In the genomic region with DNA sequence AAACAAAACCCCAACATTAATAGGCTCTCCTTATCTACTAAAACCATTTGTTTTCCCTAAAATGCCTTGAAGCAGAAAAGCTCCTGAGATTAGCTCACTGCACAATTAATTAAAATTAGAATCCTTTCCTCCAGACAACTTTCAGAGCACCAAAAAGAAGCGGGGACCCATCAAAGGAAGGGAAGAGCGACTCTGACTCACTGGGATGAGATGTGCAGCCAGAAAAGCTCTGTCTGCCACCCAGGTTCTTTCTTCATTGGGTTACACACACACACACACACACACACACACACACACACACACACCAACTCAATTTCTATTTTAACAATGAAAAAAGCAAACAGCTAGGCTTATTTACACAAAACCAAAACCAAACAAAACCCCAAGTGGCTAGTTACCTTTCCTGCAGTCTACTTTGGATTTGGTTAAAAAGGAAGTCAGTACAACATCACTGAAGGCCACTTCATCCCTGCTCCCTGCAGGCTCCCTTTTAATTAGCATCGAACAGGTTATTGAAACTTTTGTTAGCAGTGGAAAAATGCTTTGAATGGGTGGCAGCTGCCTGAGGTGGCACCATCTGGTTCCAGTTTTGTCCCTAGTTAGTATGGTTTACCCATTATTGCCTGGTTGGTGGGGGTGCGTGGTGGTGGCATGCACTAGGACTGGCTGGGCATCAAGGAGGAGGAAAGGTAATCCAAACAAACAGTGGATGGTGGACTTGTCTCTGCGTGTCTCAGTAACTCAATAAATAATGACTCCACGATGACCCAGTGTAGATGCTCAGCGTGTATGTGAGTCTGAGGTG, we compare ENCODE assay signal across 16 mouse cellular contexts.
A peak's percentile ranks its signal among the peaks of the same experiment; 100 is the strongest.
DNase-seq lines count a peak whose midpoint lies in the region; ATAC-seq and TF ChIP-seq lines count a peak whose summit lies in the region.
"Had no signal": no experiment of that assay in that cellular context is flagged by ENCODE, and none has a peak within 500 bp of the region (broad histone marks: within the 10 kb centered on the region; RNA-seq: fewer than 3 reads in every experiment).

No protein-coding gene starts in this region.

- in situ Hi-C loops in Patski (cut with MboI; ENCODE audit: low pct_unique_long_range_greater_than_20kb) = no loop called here

- peak; percentile 56 for DNase-seq in liver, adult 2 months (ENCODE audit: extremely low read depth, low read depth, low spot score)
- no peak for DNase-seq in liver
- peak; percentile 25 for DNase-seq in Patski (ENCODE audit: low read depth, low spot score)
- no peak for DNase-seq in forebrain, embryonic 11.5 days (ENCODE audit: low spot score)
- DNase-seq in limb, embryonic 10.5 days (ENCODE audit: low spot score) = no peak
- DNase-seq in gastrocnemius, adult 8-10 months (ENCODE audit: low spot score in 2 of 2) = no peak
- no peak for DNase-seq in midbrain, embryonic 14.5 days
- DNase-seq: adrenal gland, adult 2 months; cerebellum, postnatal 14 days; heart, postnatal 36 days; liver, embryonic 13.5 days; right cerebral cortex, postnatal 4 days had no signal

- no peak for TF ChIP-seq CTCF in liver, adult 2 months (IDR thresholded peaks at IDR 0.05; ENCODE audit: low read depth, low read length)
- no peak for TF ChIP-seq CTCF in Patski (IDR thresholded peaks at IDR 0.05)

- no peak overlapping the region for H3K9ac ChIP-seq in liver, adult 2 months (ENCODE audit: low read depth, low read length)
- H3K9ac ChIP-seq in forebrain, embryonic 11.5 days (ENCODE audit: low read length) = no peak overlapping the region
- no peak overlapping the region for H3K9ac ChIP-seq in midbrain, embryonic 14.5 days (replicated peaks; ENCODE audit: low read length)
- H3K9ac ChIP-seq: embryonic facial prominence, embryonic 13.5 days; liver, embryonic 13.5 days had no signal

- no peaks in the 10 kb centered on the region for H3K4me1 ChIP-seq in liver, adult 2 months (ENCODE audit: control insufficient read depth, insufficient read depth, low read length)
- peaks cover 6% of the 10 kb centered on the region; the same call in 1 of the 2 replicates for H3K4me1 ChIP-seq in forebrain, embryonic 11.5 days (replicated peaks; ENCODE audit: control insufficient read depth, insufficient read depth, low read length)
- peaks cover 18% of the 10 kb centered on the region for H3K4me1 ChIP-seq in limb, embryonic 10.5 days
- H3K4me1 ChIP-seq in midbrain, embryonic 14.5 days (ENCODE audit: control insufficient read depth, insufficient read depth, low read length) = 0 out of 2 replicates have a peak, but pooled peaks cover 6% of the 10 kb centered on the region

- TF ChIP-seq POLR2A in liver, adult 2 months (IDR thresholded peaks at IDR 0.05; ENCODE audit: extremely low read depth, insufficient read depth, low read length) = no peak

- ATAC-seq in Patski = no peak
- ATAC-seq in forebrain, embryonic 11.5 days (replicated peaks; ENCODE audit: low FRiP score) = peak; percentile 57
- no peak for ATAC-seq in midbrain, embryonic 14.5 days (ENCODE audit: low FRiP score, low TSS enrichment)
- ATAC-seq: hindbrain, embryonic 16.5 days; intestine, embryonic 16.5 days had no signal

- 28% methylated on average over 7 of the region's 7 CpGs for WGBS in liver, adult 2 months
- 39% methylated on average over 7 of the region's 7 CpGs for WGBS in forebrain, embryonic 11.5 days
- 73% methylated on average over 7 of the region's 7 CpGs for WGBS in limb, embryonic 10.5 days
- 65% methylated on average over 7 of the region's 7 CpGs for WGBS in midbrain, embryonic 14.5 days

- H3K27ac ChIP-seq in liver, adult 2 months (replicated peaks; ENCODE audit: insufficient read depth, low read depth, low read length) = no peak overlapping the region
- peak overlapping the region; percentile 27 for H3K27ac ChIP-seq in forebrain, embryonic 11.5 days (ENCODE audit: low read depth, low read length)
- H3K27ac ChIP-seq in limb, embryonic 10.5 days = peak overlapping the region; percentile 63; the same call in 1 of the 2 replicates
- H3K27ac ChIP-seq in midbrain, embryonic 14.5 days (replicated peaks; ENCODE audit: low read depth, low read length) = no peak overlapping the region
- H3K27ac ChIP-seq: embryonic facial prominence, embryonic 13.5 days; liver, embryonic 13.5 days; stomach, postnatal 0 days had no signal

- H3K9me3 ChIP-seq in forebrain, embryonic 11.5 days (ENCODE audit: control insufficient read depth, low read length) = no peaks in the 10 kb centered on the region
- H3K9me3 ChIP-seq in limb, embryonic 10.5 days (replicated peaks) = no peaks in the 10 kb centered on the region
- H3K9me3 ChIP-seq in midbrain, embryonic 14.5 days (ENCODE audit: control insufficient read depth, low read length) = no peaks in the 10 kb centered on the region
- H3K9me3 ChIP-seq: embryonic facial prominence, embryonic 13.5 days; liver, embryonic 13.5 days had no signal

- no peaks in the 10 kb centered on the region for H3K27me3 ChIP-seq in liver, adult 2 months (ENCODE audit: control insufficient read depth, insufficient read depth, low read length)
- H3K27me3 ChIP-seq in Patski = no peaks in the 10 kb centered on the region
- no peaks in the 10 kb centered on the region for H3K27me3 ChIP-seq in forebrain, embryonic 11.5 days (ENCODE audit: control insufficient read depth, insufficient read depth, low read length)
- H3K27me3 ChIP-seq in limb, embryonic 10.5 days (ENCODE audit: low read depth, poor library complexity, severe bottlenecking) = no peaks in the 10 kb centered on the region
- H3K27me3 ChIP-seq in midbrain, embryonic 14.5 days (ENCODE audit: control insufficient read depth, insufficient read depth, low read length) = no peaks in the 10 kb centered on the region
- H3K27me3 ChIP-seq: embryonic facial prominence, embryonic 13.5 days; liver, embryonic 13.5 days had no signal

- H3K79me2 ChIP-seq in liver, adult 2 months (ENCODE audit: control insufficient read depth, insufficient read depth, low read length) = no peaks in the 10 kb centered on the region

- POLR2A ChIA-PET in Patski (lab: Charles Lee) = interaction anchor here (0.7 kb wide), 1 partner anchor 9 kb away, joined by 4 read pairs; no protein-coding TSS in a partner anchor

- no peak overlapping the region for H3K4me2 ChIP-seq in forebrain, embryonic 11.5 days (ENCODE audit: low read depth, low read length, severe bottlenecking)
- H3K4me2 ChIP-seq in midbrain, embryonic 14.5 days (ENCODE audit: low read length) = no peak overlapping the region
- H3K4me2 ChIP-seq: embryonic facial prominence, embryonic 13.5 days; liver, embryonic 13.5 days had no signal

- CTCF ChIA-PET in Patski (lab: Charles Lee) = interaction anchor here (1.1 kb wide), 1 partner anchor 72 kb away, joined by 3 read pairs; no protein-coding TSS in a partner anchor

- H3K4me3 ChIP-seq in liver, adult 2 months (ENCODE audit: insufficient read depth, low read depth, low read length) = no peak overlapping the region
- H3K4me3 ChIP-seq in forebrain, embryonic 11.5 days (ENCODE audit: low read depth, low read length) = no peak overlapping the region
- no peak overlapping the region for H3K4me3 ChIP-seq in limb, embryonic 10.5 days
- no peak overlapping the region for H3K4me3 ChIP-seq in midbrain, embryonic 14.5 days (replicated peaks; ENCODE audit: low read depth, low read length)
- H3K4me3 ChIP-seq: embryonic facial prominence, embryonic 13.5 days; liver, embryonic 13.5 days had no signal

- H3K36me3 ChIP-seq in liver, adult 2 months (ENCODE audit: control insufficient read depth, insufficient read depth, low read length) = peaks cover 2% of the 10 kb centered on the region; the same call in 1 of the 2 replicates
- H3K36me3 ChIP-seq in forebrain, embryonic 11.5 days (ENCODE audit: control insufficient read depth, insufficient read depth, low read length) = no peaks in the 10 kb centered on the region; the same call in none of the 2 replicates
- peaks cover 41% of the 10 kb centered on the region for H3K36me3 ChIP-seq in limb, embryonic 10.5 days
- H3K36me3 ChIP-seq in midbrain, embryonic 14.5 days (ENCODE audit: control insufficient read depth, insufficient read depth, low read length) = peaks cover 24% of the 10 kb centered on the region
- H3K36me3 ChIP-seq: liver, embryonic 13.5 days had no signal

Comparison
In these comparisons a context has a peak if more than half of its experiments do, and no peak if none do; other contexts are left out.
1. DNase-seq: peak in liver, adult 2 months (single experiment) and Patski (single experiment); none in liver (single experiment), forebrain, embryonic 11.5 days (single experiment), limb, embryonic 10.5 days (single experiment), gastrocnemius, adult 8-10 months (0 of 2) and midbrain, embryonic 14.5 days (single experiment).
2. H3K27ac ChIP-seq: peak in forebrain, embryonic 11.5 days (single experiment) and limb, embryonic 10.5 days (single experiment); none in liver, adult 2 months (single experiment) and midbrain, embryonic 14.5 days (single experiment).